Mouse (Mus musculus): ENCODE data around the gene Gm527. TPM values are rescaled to one million over a fixed set of nuclear protein-coding genes. Genes with fewer than 3 reads are reported as not detected.

Gene Gm527
- polyA plus RNA-seq, 1 experiment from 2014 or later, result 1.7 TPM

Other genes starting within 250 kb of the Gm527 start
- 33.5 and 37.2 TPM in 2 replicates for gene Klhl28, start 47.6 kb downstream of the Gm527 start, polyA plus RNA-seq (2014; fragmentation: Nextera tagmentation; extraction: Ambion mirVana)
- gene Togaram1, start 47.9 kb downstream of the Gm527 start, polyA plus RNA-seq (2014; fragmentation: Nextera tagmentation; extraction: Ambion mirVana), result 20.3 and 27.8 TPM in 2 replicates
- 38.4 and 49.4 TPM in 2 replicates for gene Prpf39, start 118.4 kb downstream of the Gm527 start, polyA plus RNA-seq (2014; fragmentation: Nextera tagmentation; extraction: Ambion mirVana)
- gene Fkbp3, start 156.1 kb downstream of the Gm527 start, polyA plus RNA-seq (2014; fragmentation: Nextera tagmentation; extraction: Ambion mirVana), result 443 and 466 TPM in 2 replicates
- gene Fancm, start 157.7 kb downstream of the Gm527 start, polyA plus RNA-seq (2014; fragmentation: Nextera tagmentation; extraction: Ambion mirVana), result 6.6 and 9.7 TPM in 2 replicates